ENCODE assay signal across 13 mouse cellular contexts in genomic region chr2:152189640-152190039, GRCm38 (mm10). TPM values are rescaled to one million over a fixed set of nuclear protein-coding genes. Genes with fewer than 3 reads are reported as not detected.
DNase-seq lines count a peak whose midpoint lies in the region; ATAC-seq and TF ChIP-seq lines count a peak whose summit lies in the region.
"Had no signal": no experiment of that assay in that cellular context is flagged by ENCODE, and none has a peak within 500 bp of the region (broad histone marks: within the 10 kb centered on the region; RNA-seq: fewer than 3 reads in every experiment).

No protein-coding gene starts in this region.

- peak overlapping the region; percentile 44 to 51 for H3K4me3 ChIP-seq in ES-E14 (ENCODE audit: insufficient read depth in 1 of 2, low read depth in 1 of 2, low read length in 2 of 2, poor library complexity in 1 of 2, severe bottlenecking in 1 of 2)
- H3K4me3 ChIP-seq in heart, embryonic 11.5 days (ENCODE audit: low read depth, low read length), result no peak overlapping the region
- no peak overlapping the region for H3K4me3 ChIP-seq in hindbrain, embryonic 16.5 days (ENCODE audit: low read length)
- H3K4me3 ChIP-seq: limb, embryonic 13.5 days; midbrain, embryonic 12.5 days had no signal

- peak overlapping the region; percentile 29 for H3K4me2 ChIP-seq in heart, embryonic 11.5 days
- no peak overlapping the region for H3K4me2 ChIP-seq in hindbrain, embryonic 16.5 days (ENCODE audit: low read length)
- H3K4me2 ChIP-seq: limb, embryonic 13.5 days; midbrain, embryonic 12.5 days had no signal

- WGBS in heart, embryonic 11.5 days (ENCODE audit: insufficient replicate concordance), result 28% methylated on average over 9 of the region's 9 CpGs
- WGBS in hindbrain, embryonic 16.5 days, result 61% methylated on average over 9 of the region's 9 CpGs

- ATAC-seq in heart, embryonic 11.5 days (replicated peaks; ENCODE audit: insufficient number of reproducible peaks, low FRiP score, low TSS enrichment), result 0 out of 2 replicates have a peak, but pooled peaks have one; percentile 31
- no peak for ATAC-seq in hindbrain, embryonic 16.5 days
- ATAC-seq: intestine, postnatal 0 days had no signal

- in situ Hi-C loops in ES-E14 (cut with MboI; ENCODE audit: low sequenced_read_pairs in 2 of 2, unreplicated experiment in 2 of 2), result no loop called here

- peaks cover 4 to 18% of the 10 kb centered on the region in 2 experiments; a peak in 3 of 4 replicates for H3K4me1 ChIP-seq in ES-E14 (ENCODE audit: control insufficient read depth in 2 of 2, insufficient read depth in 2 of 2, low read length in 2 of 2, poor library complexity in 1 of 2)
- H3K4me1 ChIP-seq in heart, embryonic 11.5 days (ENCODE audit: control insufficient read depth, insufficient read depth, low read length), result peaks cover 13% of the 10 kb centered on the region
- no peaks in the 10 kb centered on the region for H3K4me1 ChIP-seq in hindbrain, embryonic 16.5 days (ENCODE audit: control insufficient read depth, insufficient read depth, low read depth, low read length)
- H3K4me1 ChIP-seq: midbrain, embryonic 12.5 days had no signal

- no peaks in the 10 kb centered on the region for H3K9me3 ChIP-seq in ES-E14 (ENCODE audit: control insufficient read depth, insufficient read depth, low read depth, low read length)
- no peaks in the 10 kb centered on the region for H3K9me3 ChIP-seq in heart, embryonic 11.5 days (replicated peaks; ENCODE audit: control insufficient read depth, low read length)
- no peaks in the 10 kb centered on the region for H3K9me3 ChIP-seq in hindbrain, embryonic 16.5 days (ENCODE audit: control insufficient read depth, low read length)
- H3K9me3 ChIP-seq: limb, embryonic 13.5 days; midbrain, embryonic 12.5 days had no signal

- peak overlapping the region; percentile 57 for H3K9ac ChIP-seq in ES-E14 (ENCODE audit: insufficient read depth, low read depth, low read length, poor library complexity, severe bottlenecking)
- no peak overlapping the region for H3K9ac ChIP-seq in heart, embryonic 11.5 days (ENCODE audit: low read depth, low read length)
- H3K9ac ChIP-seq in hindbrain, embryonic 16.5 days (ENCODE audit: low read depth, low read length), result no peak overlapping the region
- H3K9ac ChIP-seq: limb, embryonic 13.5 days; midbrain, embryonic 12.5 days had no signal

- intact Hi-C loops in left cerebral cortex, postnatal 36 days (cut with DNase I), result no loop called here

- DNase-seq in gastrocnemius, postnatal 25 days, result peak; percentile 61
- no peak for DNase-seq in gastrocnemius, adult 8-10 months (ENCODE audit: low spot score in 2 of 2)
- DNase-seq in ES-E14 (ENCODE audit: low read depth, low spot score), result no peak
- peak; percentile 22 to 61 for DNase-seq in kidney, postnatal 25 days
- no peak for DNase-seq in right cerebral cortex, adult 2 months (ENCODE audit: low spot score in 2 of 2)
- DNase-seq in left cerebral cortex, postnatal 36 days (ENCODE audit: low spot score in 2 of 2), result no peak
- DNase-seq: thymus, postnatal 14 days had no signal

- H3K27me3 ChIP-seq in heart, embryonic 11.5 days (ENCODE audit: control insufficient read depth, insufficient read depth, low read length), result no peaks in the 10 kb centered on the region
- H3K27me3 ChIP-seq in hindbrain, embryonic 16.5 days (replicated peaks; ENCODE audit: control insufficient read depth, insufficient read depth, low read length), result no peaks in the 10 kb centered on the region
- H3K27me3 ChIP-seq: limb, embryonic 13.5 days; midbrain, embryonic 12.5 days had no signal

- H3K27ac ChIP-seq in ES-E14 (ENCODE audit: insufficient read depth, low read depth, low read length, poor library complexity, severe bottlenecking), result peak overlapping the region; percentile 79
- no peak overlapping the region for H3K27ac ChIP-seq in heart, embryonic 11.5 days (ENCODE audit: low read depth, low read length)
- H3K27ac ChIP-seq in hindbrain, embryonic 16.5 days (ENCODE audit: low read depth, low read length), result no peak overlapping the region
- H3K27ac ChIP-seq: limb, embryonic 13.5 days; midbrain, embryonic 12.5 days had no signal

- peaks cover 2% of the 10 kb centered on the region; the same call in 1 of the 2 replicates for H3K36me3 ChIP-seq in ES-E14 (ENCODE audit: control insufficient read depth, insufficient read depth, low read length, poor library complexity, severe bottlenecking)
- H3K36me3 ChIP-seq in heart, embryonic 11.5 days (ENCODE audit: control insufficient read depth, insufficient read depth, low read length), result no peaks in the 10 kb centered on the region
- no peaks in the 10 kb centered on the region for H3K36me3 ChIP-seq in hindbrain, embryonic 16.5 days (ENCODE audit: control insufficient read depth, insufficient read depth, low read length)
- H3K36me3 ChIP-seq: limb, embryonic 13.5 days; midbrain, embryonic 12.5 days had no signal

TF ChIP-seq in ES-E14, 5 proteins besides CTCF, POLR2A, EP300 and RAD21:
- TF ChIP-seq ZC3H11A (IDR thresholded peaks at IDR 0.05; ENCODE audit: borderline replicate concordance, low read depth, low read length) (no peak), ZNF384 (IDR thresholded peaks at IDR 0.05; ENCODE audit: low read depth, low read length) (no peak), MAFK (IDR thresholded peaks at IDR 0.05; ENCODE audit: insufficient read depth, low read depth, low read length) (no peak), HCFC1 (IDR thresholded peaks at IDR 0.05; ENCODE audit: borderline replicate concordance, insufficient read depth, low read length) (no peak), CHD2 (IDR thresholded peaks at IDR 0.05; ENCODE audit: low read depth, low read length) (no peak)

RNA-seq across cellular contexts. Expression of gene Csnk2a1, which starts 37.0 kb away (rescaled TPM):
- total RNA-seq in gastrocnemius, postnatal 25 days (2021), result 10 to 100 TPM; 78.6 to 79.8 TPM
- total RNA-seq in gastrocnemius, adult 8-10 months (2022), result 100 to 1,000 TPM in 2 of 4 experiments, 10 to 100 TPM in 2; 92.9 to 110 (median 100) TPM
- total RNA-seq in ES-E14 (2012; rRNA removed), result 116 and 134 TPM in 2 replicates
- polyA plus RNA-seq in heart, embryonic 11.5 days (2014; fragmentation: Nextera tagmentation; extraction: Ambion mirVana), result 38.7 and 90.5 TPM in 2 replicates
- 91.0 and 93.6 TPM in 2 replicates for polyA plus RNA-seq in hindbrain, embryonic 16.5 days (2015; fragmentation: Nextera tagmentation; extraction: Ambion mirVana)
- 100 to 1,000 TPM in 1 of 2 experiments, 10 to 100 TPM in 1; 96.2 to 111 TPM for total RNA-seq in left cerebral cortex, postnatal 36 days (2021)

RNA-seq across cellular contexts. Expression of gene Tcf15, which starts 46.3 kb away (rescaled TPM):
- 10 to 100 TPM; 11.2 to 12.4 TPM for total RNA-seq in gastrocnemius, postnatal 25 days (2021)
- 10 to 100 TPM in 3 of 4 experiments, 1 to 10 TPM in 1; 7.4 to 14.4 (median 10.5) TPM for total RNA-seq in gastrocnemius, adult 8-10 months (2022)
- total RNA-seq in ES-E14 (2012; rRNA removed), result 22.4 and 54.6 TPM in 2 replicates
- polyA plus RNA-seq in heart, embryonic 11.5 days (2014; fragmentation: Nextera tagmentation; extraction: Ambion mirVana), result 3.2 and 3.3 TPM in 2 replicates
- polyA plus RNA-seq in hindbrain, embryonic 16.5 days (2015; fragmentation: Nextera tagmentation; extraction: Ambion mirVana), result 1.3 TPM in 2 replicates
- 1 to 10 TPM in 1 of 2 experiments, under 1 TPM in 1; 0.89 to 1.4 TPM for total RNA-seq in left cerebral cortex, postnatal 36 days (2021)
- total RNA-seq: CH12.LX had no signal

Comparison
In these comparisons a context has a peak if more than half of its experiments do, and no peak if none do; other contexts are left out.
1. DNase-seq: peak in gastrocnemius, postnatal 25 days (single experiment) and kidney, postnatal 25 days (2 of 2); none in gastrocnemius, adult 8-10 months (0 of 2), ES-E14 (single experiment), right cerebral cortex, adult 2 months (0 of 2) and left cerebral cortex, postnatal 36 days (0 of 2).
2. H3K4me3 ChIP-seq: peak in ES-E14 (2 of 2); none in heart, embryonic 11.5 days (single experiment) and hindbrain, embryonic 16.5 days (single experiment).